In the genomic region with DNA sequence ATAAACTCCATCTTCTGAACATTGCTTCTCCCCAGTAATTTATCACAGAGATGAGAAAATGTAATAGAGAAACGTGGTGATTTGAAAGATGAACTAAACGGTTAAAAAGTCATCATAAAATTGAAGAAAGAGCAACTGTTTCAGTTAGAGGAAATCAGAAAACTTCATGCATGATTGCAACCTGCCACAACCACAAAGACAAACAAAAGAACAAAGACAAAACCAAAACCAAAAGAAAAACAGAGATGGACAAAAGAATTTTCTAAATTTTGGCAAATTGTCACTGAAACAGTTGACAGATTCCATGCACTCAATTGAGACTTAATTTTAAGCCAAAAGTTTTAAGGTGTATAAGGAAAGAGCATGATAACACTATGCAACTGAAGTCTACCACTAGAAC, we compare ENCODE assay signal across 17 mouse cellular contexts.
"Had no signal": no experiment of that assay in that cellular context is flagged by ENCODE, and none has a peak within 500 bp of the region (broad histone marks: within the 10 kb centered on the region; RNA-seq: fewer than 3 reads in every experiment).

No protein-coding gene starts in this region.

- DNase-seq: lung, adult 18-20 months; lung, embryonic 14.5 days; lung, postnatal 10 days; lung, postnatal 4 days; midbrain, embryonic 14.5 days; retina, postnatal 1 day; right cerebral cortex, adult 18-20 months; right cerebral cortex, postnatal 25 days; right cerebral cortex, postnatal 4 days; spleen, adult 18-20 months; thymus, adult 2 months; thymus, postnatal 25 days; thymus, postnatal 4 days had no signal

- H3K27me3 ChIP-seq: midbrain, embryonic 12.5 days; neural tube, embryonic 12.5 days; stomach, embryonic 15.5 days had no signal

- H3K36me3 ChIP-seq: midbrain, embryonic 10.5 days; midbrain, embryonic 12.5 days; neural tube, embryonic 12.5 days; stomach, embryonic 15.5 days had no signal
